Mouse (Mus musculus): ENCODE results near the gene Gng7.
"Not testable (repeated sequence)": the region's sequence is repeated elsewhere in the genome, so short reads cannot be mapped to it uniquely, and the experiment has no call there.

The Gng7 gene

GRCm38 (mm10) chr10:80991945-80992344 lies 22.8 kb downstream of the Gng7 start:
- no peak for DNase-seq

DNA sequence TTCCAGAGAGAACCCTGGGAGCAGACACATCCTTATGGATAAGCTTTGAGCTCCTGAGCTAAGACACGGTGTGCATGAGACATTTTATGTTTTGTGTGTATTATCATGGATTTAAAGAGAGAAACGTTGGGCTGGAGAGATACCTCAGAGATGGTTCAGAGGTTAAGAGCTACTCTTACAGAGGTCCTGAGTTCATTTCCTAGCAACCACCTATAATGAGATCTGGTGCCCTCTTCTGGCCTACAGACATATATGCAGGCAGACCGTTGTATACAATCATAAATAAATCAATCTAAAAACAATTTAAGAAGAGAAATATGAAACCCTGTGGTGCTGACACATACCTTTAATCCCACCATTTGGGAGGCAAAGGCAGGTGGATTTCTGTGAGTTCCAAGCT lies 23.7 kb downstream of the Gng7 start:
- DNase-seq: no peak

- DNase-seq: no peak
Observed at GRCm38 (mm10) chr10:80990406-80990805, 24.3 kb downstream of the Gng7 start.

DNA sequence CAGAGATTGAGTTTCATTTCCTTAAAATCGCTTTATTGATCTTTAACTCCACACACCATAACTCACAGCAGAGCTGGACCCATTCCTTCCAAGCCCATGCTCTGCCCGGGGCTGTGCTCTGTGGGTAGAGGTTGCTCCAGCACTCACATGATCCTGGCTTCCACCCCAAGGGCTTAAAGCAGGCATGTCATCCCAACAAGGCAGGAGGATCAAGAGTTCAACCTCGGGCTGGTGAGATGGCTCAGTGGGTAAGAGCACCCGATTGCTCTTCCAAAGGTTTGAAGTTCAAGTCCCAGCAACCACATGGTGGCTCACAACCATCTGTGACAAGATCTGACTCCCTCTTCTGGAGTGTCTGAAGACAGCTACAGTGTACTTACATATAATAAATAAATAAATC lies 24.9 kb downstream of the Gng7 start:
- DNase-seq: not testable (repeated sequence)

- no peak for DNase-seq
Observed at GRCm38 (mm10) chr10:80989446-80989845, 25.3 kb downstream of the Gng7 start.

DNA sequence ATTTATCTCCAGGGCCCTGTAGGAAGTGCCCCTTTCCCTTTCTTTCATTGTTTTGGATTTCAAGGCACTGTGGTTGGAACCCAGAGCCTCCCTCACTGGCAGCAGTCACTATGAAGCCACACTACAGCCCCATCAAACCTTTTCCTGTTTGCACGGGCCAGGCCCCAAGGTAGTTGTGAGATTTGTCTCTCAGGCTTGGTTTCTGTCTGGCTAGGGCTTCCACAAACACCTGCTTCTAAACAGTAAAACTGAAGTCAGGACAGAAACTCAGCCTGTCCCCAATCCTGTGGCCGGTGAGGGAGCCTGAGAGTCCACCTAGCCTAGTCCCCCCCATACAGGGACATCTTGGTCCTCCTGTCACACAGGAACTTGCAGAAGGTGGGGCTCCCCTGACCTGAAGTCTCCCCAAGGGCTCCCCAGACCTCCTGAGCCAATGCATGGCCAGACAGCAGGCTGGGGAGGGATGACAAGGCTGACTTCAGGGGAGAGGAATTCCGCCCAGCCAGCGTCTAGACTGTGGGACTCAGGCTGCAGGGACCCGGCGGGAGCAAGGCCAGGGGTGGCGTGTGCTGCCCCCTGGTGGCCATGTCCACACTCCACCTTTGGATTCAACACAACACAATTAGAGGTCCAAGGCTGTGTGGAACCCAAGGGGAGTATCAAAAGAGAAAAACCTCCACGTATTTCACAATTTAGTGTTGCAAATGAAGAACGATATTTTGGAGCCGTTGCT lies 26.9 kb downstream of the Gng7 start:
- peak; percentile 78 for DNase-seq

DNA sequence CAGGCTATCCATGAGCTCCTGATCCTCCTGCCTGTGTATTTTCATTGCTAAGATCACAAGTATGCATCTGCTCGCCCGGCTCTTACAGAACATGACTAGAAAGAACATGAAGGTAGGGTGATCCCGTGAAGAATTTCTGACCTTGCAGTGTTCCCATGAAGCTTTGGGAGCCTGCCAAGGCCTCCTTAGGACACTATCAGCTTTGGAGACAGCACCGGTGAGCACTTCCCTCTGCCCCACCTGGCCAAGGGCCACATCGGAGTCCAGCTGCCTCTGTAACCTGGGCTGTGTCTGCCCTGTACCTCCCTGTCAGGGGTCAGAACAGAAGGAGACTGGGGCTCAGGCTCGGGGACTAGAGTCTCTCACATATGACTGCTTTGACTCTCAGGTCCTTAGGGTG lies 28.0 kb downstream of the Gng7 start:
- peak; percentile 52 for DNase-seq

GRCm38 (mm10) chr10:80985970-80986701 lies 28.6 kb downstream of the Gng7 start:
- no peak for DNase-seq

DNA sequence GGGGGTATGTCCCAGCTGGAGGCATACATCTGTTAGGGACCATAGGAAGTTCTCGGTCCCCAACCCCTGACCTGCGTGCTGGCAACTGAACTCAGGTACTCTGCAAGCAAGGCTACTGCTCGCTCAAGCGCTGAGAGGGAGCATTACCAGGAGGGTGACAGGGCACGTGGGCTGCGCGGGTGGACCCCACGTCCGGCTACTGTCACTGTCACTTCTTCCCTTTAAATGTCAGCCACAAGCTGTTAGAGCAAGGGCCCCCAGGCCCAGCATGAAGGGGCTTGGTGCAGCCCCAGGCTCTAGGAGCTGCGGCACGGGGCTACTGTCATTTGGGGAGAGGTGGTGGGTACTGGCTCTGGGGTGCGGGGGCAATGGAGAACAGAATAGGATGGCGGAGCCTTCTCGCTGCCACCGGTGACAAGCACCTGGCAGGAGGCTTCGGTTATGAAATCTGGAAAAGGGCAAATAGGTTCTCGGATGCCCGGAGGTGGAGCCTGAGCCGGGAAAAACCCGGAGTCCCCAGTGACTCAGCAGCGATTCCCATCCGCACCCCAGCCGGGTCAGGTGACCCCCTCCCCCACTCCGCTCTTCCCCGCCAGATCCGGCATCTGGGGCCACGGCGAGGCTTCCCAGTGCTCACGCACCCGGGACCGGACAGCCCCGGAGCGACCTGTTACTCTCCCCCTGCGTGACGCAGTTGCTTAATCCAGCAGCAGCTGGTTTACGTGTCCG lies 29.3 kb downstream of the Gng7 start:
- peak; percentile 63 for DNase-seq

DNA sequence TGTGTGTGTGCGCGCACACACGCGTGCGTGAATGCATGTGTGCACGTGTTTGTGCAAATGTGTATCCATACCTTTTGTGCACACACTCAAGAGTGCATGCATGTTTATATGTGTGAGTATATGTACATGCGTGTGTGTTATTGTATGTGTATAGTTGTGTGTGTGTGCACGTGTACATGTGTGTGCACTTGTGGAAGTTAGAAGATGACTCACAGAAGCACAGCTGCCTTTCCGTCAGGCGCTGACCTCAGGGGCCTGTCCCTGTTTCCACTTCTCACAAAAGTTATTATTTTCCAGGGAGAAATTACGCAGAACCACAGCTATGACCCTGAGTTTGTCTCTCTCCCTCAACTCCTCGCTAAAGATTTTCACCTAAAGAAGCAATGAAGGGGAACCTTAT lies 30.5 kb downstream of the Gng7 start:
- DNase-seq: no peak

DNA sequence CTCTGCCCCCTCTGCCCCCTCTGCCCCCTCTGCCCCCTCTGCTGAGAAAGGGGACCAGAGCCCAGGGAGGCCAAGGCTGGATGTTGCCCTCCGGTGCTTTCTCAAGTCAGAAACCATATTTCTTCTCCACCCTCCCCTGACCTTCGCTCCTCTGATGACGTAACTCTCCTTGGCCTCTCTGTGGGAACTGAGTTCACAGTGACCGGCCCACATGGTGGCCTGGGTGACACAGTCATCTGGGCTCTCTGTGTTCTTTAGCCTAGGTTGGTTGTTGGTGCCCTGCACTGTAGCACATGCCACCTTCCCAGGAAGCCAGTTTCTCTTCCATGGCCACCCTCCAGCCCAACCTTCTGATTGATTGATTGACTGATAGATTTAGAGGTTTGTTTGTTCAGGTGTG lies 32.4 kb downstream of the Gng7 start:
- no peak for DNase-seq

- no peak for DNase-seq
Observed at GRCm38 (mm10) chr10:80981564-80982112, 33.1 kb downstream of the Gng7 start.

- DNase-seq: no peak
Observed at GRCm38 (mm10) chr10:80975478-80975877, 39.3 kb downstream of the Gng7 start.

GRCm38 (mm10) chr10:80973722-80974121 lies 41.0 kb downstream of the Gng7 start:
- DNase-seq: no peak

DNA sequence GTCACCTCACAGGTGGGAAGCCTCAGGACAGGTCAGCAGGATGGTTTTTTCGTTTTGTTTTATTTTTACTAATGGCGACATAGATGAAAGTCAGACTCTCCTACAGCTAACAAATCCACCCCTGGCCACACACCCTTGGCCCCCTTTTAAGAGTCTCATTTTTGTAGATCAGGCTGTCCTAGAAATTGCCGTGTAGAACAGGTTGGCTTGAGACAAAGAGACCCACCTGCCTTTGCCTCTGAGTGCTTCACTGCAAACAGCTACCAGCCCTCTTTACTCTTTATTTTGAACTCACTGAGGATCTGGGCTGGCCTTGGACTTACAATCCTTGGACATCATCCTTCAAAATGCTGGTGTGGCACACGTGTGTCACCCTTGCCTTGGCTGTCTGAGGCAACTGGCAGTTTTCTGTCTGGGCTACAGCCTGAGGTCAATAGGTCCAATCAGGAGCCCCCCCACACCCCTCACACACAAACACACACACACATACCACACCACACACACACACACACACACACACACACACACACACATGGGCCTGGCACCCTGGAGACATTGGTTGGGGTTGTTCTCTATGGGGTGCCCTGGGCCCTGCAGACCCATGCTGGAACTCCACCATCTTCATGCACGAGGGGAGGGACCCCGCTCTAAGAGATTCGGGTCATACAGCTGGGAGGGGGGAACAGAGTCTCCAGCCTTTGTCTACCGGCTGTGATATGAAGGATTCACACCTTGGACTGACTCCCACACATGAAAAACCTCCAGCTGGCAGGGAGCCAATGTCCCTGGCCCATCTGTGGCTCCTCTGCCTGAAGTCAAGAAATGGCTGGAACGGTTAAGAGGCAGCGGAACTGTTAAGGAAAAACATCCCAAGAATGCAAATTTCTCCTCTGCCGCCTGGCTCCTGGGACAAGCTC lies 42.4 kb downstream of the Gng7 start:
- DNase-seq: peak; percentile 82

- no peak for DNase-seq
Observed at GRCm38 (mm10) chr10:80971533-80971932, 43.2 kb downstream of the Gng7 start.

DNA sequence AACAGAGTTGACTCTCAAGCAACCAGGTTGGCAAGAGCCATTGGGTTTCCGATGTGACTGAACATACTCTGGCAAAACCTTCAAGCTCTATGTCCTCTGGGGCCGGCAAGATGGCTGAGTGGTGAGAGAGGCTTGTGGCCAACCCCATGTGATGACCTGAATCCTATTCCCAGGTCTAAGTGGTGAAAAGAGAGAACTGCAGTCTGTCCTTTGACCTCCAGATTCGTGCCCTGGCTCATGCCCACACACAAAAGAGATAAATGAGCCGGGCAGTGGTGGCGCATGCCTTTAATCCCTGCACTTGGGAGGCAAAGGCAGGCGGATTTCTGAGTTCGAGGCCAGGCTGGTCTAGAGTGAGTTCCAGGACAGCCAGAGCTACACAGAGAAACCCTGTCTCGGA lies 44.6 kb downstream of the Gng7 start:
- no peak for DNase-seq

- DNase-seq: no peak
Observed at GRCm38 (mm10) chr10:80969298-80969697, 45.4 kb downstream of the Gng7 start.

GRCm38 (mm10) chr10:80968106-80968505 lies 46.6 kb downstream of the Gng7 start:
- DNase-seq: no peak

GRCm38 (mm10) chr10:80967101-80967656 lies 47.6 kb downstream of the Gng7 start:
- DNase-seq: no peak

DNA sequence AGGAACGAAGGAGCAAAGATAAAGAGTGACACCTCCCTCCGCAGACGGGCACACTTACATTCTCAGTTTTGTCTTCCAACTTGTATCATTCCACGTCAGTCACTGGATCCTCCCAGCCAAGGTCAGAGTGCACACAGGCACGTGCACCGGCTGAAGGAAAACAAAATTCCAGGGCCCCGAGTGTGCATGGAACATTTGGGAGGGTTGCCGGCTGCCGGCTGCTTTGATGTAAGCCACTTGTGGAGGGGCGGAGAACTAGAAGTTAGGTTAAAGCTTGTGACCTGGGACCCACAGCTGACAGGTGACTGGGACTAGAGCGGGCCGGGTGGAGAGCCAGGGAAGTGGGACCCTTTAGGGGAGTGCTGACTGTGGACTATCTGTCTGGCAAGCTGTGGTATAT lies 48.4 kb downstream of the Gng7 start:
- DNase-seq: no peak
